Mouse (Mus musculus): Measurements from ENCODE around the gene Aoc3.

DNA sequence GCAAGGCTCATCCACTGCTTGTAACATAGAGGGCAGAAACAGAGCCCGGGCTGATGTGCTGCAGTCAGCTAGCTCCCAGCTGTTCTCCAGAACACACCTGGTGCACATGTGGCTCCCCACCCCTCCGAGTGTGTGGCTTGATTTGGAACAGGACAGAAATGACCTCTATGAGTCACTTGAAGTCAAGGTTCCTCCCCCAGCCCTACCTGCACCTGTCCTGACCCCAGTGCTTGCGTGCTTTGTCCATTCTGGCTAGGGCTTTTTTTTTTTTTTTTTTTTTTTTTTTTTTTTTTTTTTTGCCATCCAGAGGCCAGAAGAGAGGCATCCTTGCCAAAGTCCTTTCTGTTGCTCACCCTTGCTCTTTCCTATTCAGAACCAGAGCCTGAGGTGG is 21.3 kb downstream of the Aoc3 start:
- no peak for TF ChIP-seq CTCF (IDR thresholded peaks at IDR 0.05; ENCODE audit: extremely low read depth, insufficient read length, insufficient replicate concordance, low read depth, low read length)
- TF ChIP-seq POLR2A (IDR thresholded peaks at IDR 0.05; ENCODE audit: low read depth, low read length), result no peak
